17 mouse cellular contexts compared by ENCODE assay signal in genomic region chr8:64735161-64735560, GRCm38 (mm10). TPM values are rescaled to one million over a fixed set of nuclear protein-coding genes. Genes with fewer than 3 reads are reported as not detected.
DNase-seq lines count a peak whose midpoint lies in the region; ATAC-seq lines count a peak whose summit lies in the region.
"Had no signal": no experiment of that assay in that cellular context is flagged by ENCODE, and none has a peak within 500 bp of the region (broad histone marks: within the 10 kb centered on the region; RNA-seq: fewer than 3 reads in every experiment).

No protein-coding gene starts in this region.

- no peak overlapping the region for H3K9ac ChIP-seq in liver, embryonic 13.5 days
- H3K9ac ChIP-seq in liver, embryonic 11.5 days (ENCODE audit: low read depth, low read length) = no peak overlapping the region
- H3K9ac ChIP-seq: embryonic facial prominence, embryonic 15.5 days; forebrain, embryonic 15.5 days; limb, embryonic 15.5 days had no signal

- H3K4me2 ChIP-seq in liver, embryonic 13.5 days = no peak overlapping the region
- H3K4me2 ChIP-seq in liver, embryonic 11.5 days = no peak overlapping the region
- H3K4me2 ChIP-seq: embryonic facial prominence, embryonic 15.5 days; forebrain, embryonic 15.5 days; limb, embryonic 15.5 days had no signal

- no peaks in the 10 kb centered on the region for H3K27me3 ChIP-seq in liver, embryonic 13.5 days
- H3K27me3 ChIP-seq in liver, embryonic 11.5 days (replicated peaks; ENCODE audit: control insufficient read depth, insufficient read depth, low read length) = no peaks in the 10 kb centered on the region
- H3K27me3 ChIP-seq: embryonic facial prominence, embryonic 15.5 days; forebrain, embryonic 15.5 days; limb, embryonic 15.5 days; megakaryocyte, embryonic 14.5 days had no signal

- no peak overlapping the region for H3K4me3 ChIP-seq in liver, embryonic 13.5 days (replicated peaks)
- H3K4me3 ChIP-seq in liver, embryonic 11.5 days (ENCODE audit: low read depth, low read length) = no peak overlapping the region
- H3K4me3 ChIP-seq: embryonic facial prominence, embryonic 15.5 days; forebrain, embryonic 15.5 days; gastrocnemius, adult 2 months; limb, embryonic 15.5 days had no signal

- DNase-seq in cerebellum, adult 9-11 months = peak; percentile 5
- no peak for DNase-seq in cerebellum, adult 11-12 months
- DNase-seq in liver, embryonic 13.5 days = no peak
- no peak for DNase-seq in liver, embryonic 11.5 days (ENCODE audit: low spot score)
- peak; percentile 15 for DNase-seq in adrenal gland, postnatal 14 days
- DNase-seq in spleen, adult 12 weeks (ENCODE audit: low spot score) = no peak
- no peak for DNase-seq in heart, postnatal 10 days
- DNase-seq: gastrocnemius, adult 2 months; kidney, postnatal 14 days; right cerebral cortex, postnatal 4 days had no signal

- H3K9me3 ChIP-seq in liver, embryonic 13.5 days (replicated peaks) = no peaks in the 10 kb centered on the region
- H3K9me3 ChIP-seq in liver, embryonic 11.5 days (ENCODE audit: control insufficient read depth, low read length) = no peaks in the 10 kb centered on the region
- H3K9me3 ChIP-seq: embryonic facial prominence, embryonic 15.5 days; forebrain, embryonic 15.5 days; limb, embryonic 15.5 days; megakaryocyte, embryonic 14.5 days had no signal

- peak overlapping the region; percentile 29; the same call in 1 of the 2 replicates for H3K27ac ChIP-seq in liver, embryonic 13.5 days
- H3K27ac ChIP-seq in liver, embryonic 11.5 days (ENCODE audit: low read depth, low read length) = no peak overlapping the region
- H3K27ac ChIP-seq: embryonic facial prominence, embryonic 15.5 days; gastrocnemius, adult 2 months; limb, embryonic 15.5 days had no signal

- H3K36me3 ChIP-seq in liver, embryonic 13.5 days = peaks cover 7% of the 10 kb centered on the region
- peaks cover 7% of the 10 kb centered on the region; the same call in 1 of the 2 replicates for H3K36me3 ChIP-seq in liver, embryonic 11.5 days (ENCODE audit: control insufficient read depth, insufficient read depth, low read length)

- intact Hi-C loops in heart, postnatal 10 days (cut with DNase I) = no loop called here

- 36% methylated on average over 8 of the region's 8 CpGs for WGBS in liver, embryonic 13.5 days (ENCODE audit: insufficient replicate concordance)
- 48% methylated on average over 8 of the region's 8 CpGs for WGBS in liver, embryonic 11.5 days

- no peak for ATAC-seq in liver, embryonic 13.5 days (ENCODE audit: low read depth)
- no peak for ATAC-seq in liver, embryonic 11.5 days (replicated peaks; ENCODE audit: low FRiP score)
- peak; percentile 26 for ATAC-seq in megakaryocyte-erythroid progenitor cell, adult 5-6 weeks (replicated peaks; ENCODE audit: low FRiP score, low TSS enrichment, poor library complexity, severe bottlenecking)
- ATAC-seq: forebrain, embryonic 15.5 days; intestine, postnatal 0 days; lung, postnatal 0 days had no signal

- H3K4me1 ChIP-seq in liver, embryonic 13.5 days (replicated peaks) = peaks cover 24% of the 10 kb centered on the region
- H3K4me1 ChIP-seq in liver, embryonic 11.5 days (replicated peaks; ENCODE audit: control insufficient read depth, insufficient read depth, low read length) = peaks cover 8% of the 10 kb centered on the region

RNA-seq across cellular contexts. Expression of gene Msmo1, which starts 1.6 kb away (rescaled TPM):
- polyA plus RNA-seq in liver, embryonic 13.5 days (2015; fragmentation: Nextera tagmentation; extraction: Ambion mirVana) = 114 and 138 TPM in 2 replicates
- polyA plus RNA-seq in liver, embryonic 11.5 days (2014; fragmentation: Nextera tagmentation; extraction: Ambion mirVana) = 132 and 159 TPM in 2 replicates
- total RNA-seq in adrenal gland, postnatal 14 days (2021) = 97.8 and 131 TPM in 2 replicates
- 11.6 and 16.3 TPM in 2 replicates for total RNA-seq in megakaryocyte-erythroid progenitor cell, adult 5-6 weeks (2014; fragmentation: Nextera tagmentation)
- total RNA-seq in megakaryocyte-erythroid progenitor cell, adult 5-6 weeks (2017) = 48.3 and 69.4 TPM in 2 replicates
- 10 to 100 TPM; 10.7 to 12.2 TPM for total RNA-seq in heart, postnatal 10 days (2021)

RNA-seq across cellular contexts. Expression of gene Cpe, which starts 42.3 kb away (rescaled TPM):
- 4.9 and 5.0 TPM in 2 replicates for polyA plus RNA-seq in liver, embryonic 13.5 days (2015; fragmentation: Nextera tagmentation; extraction: Ambion mirVana)
- 13.7 and 16.8 TPM in 2 replicates for polyA plus RNA-seq in liver, embryonic 11.5 days (2014; fragmentation: Nextera tagmentation; extraction: Ambion mirVana)
- total RNA-seq in adrenal gland, postnatal 14 days (2021) = 437 and 476 TPM in 2 replicates
- total RNA-seq in megakaryocyte-erythroid progenitor cell, adult 5-6 weeks (2014; fragmentation: Nextera tagmentation) = not detected in 2 replicates
- not detected in 2 replicates for total RNA-seq in megakaryocyte-erythroid progenitor cell, adult 5-6 weeks (2017)
- total RNA-seq in heart, postnatal 10 days (2021) = 100 to 1,000 TPM; 243 to 249 TPM

Comparison
In these comparisons a context has a peak if more than half of its experiments do, and no peak if none do; other contexts are left out.
1. DNase-seq: peak in cerebellum, adult 9-11 months (single experiment) and adrenal gland, postnatal 14 days (single experiment); none in cerebellum, adult 11-12 months (single experiment), liver, embryonic 13.5 days (single experiment), liver, embryonic 11.5 days (single experiment), spleen, adult 12 weeks (single experiment) and heart, postnatal 10 days (0 of 2).
2. RNA of gene Cpe, which starts 42.3 kb away (total RNA-seq): 437 to 476 TPM in adrenal gland, postnatal 14 days and 243 to 249 TPM in heart, postnatal 10 days; not detected in megakaryocyte-erythroid progenitor cell, adult 5-6 weeks; every median in the first group is over 100 times any median in the second.